Mouse (Mus musculus) urinary bladder, adult 2 months (tissue): ENCODE data around the gene Napepld. TPM values are rescaled to one million over a fixed set of nuclear protein-coding genes. Genes with fewer than 3 reads are reported as not detected.
A peak's percentile ranks its signal among the peaks of the same experiment; 100 is the strongest.
"Not testable (repeated sequence)": the region's sequence is repeated elsewhere in the genome, so short reads cannot be mapped to it uniquely, and the experiment has no call there.

Experiments
- DNase-seq: peaks from one replicate; pipeline ENCODE4 v3.0.0; 2022; ENCODE audit warnings: low spot score
- polyA plus RNA-seq: library from polyadenylated mRNA; depleted of rRNA; stranded (reverse); fragments of >200 nt; gene quantifications from 2 replicates; pipeline ENCODE4 v1.2.3, GENCODE M21; 2012; rRNA removed

Gene Napepld
- polyA plus RNA-seq, 1 experiment: 2.1 TPM

DNA sequence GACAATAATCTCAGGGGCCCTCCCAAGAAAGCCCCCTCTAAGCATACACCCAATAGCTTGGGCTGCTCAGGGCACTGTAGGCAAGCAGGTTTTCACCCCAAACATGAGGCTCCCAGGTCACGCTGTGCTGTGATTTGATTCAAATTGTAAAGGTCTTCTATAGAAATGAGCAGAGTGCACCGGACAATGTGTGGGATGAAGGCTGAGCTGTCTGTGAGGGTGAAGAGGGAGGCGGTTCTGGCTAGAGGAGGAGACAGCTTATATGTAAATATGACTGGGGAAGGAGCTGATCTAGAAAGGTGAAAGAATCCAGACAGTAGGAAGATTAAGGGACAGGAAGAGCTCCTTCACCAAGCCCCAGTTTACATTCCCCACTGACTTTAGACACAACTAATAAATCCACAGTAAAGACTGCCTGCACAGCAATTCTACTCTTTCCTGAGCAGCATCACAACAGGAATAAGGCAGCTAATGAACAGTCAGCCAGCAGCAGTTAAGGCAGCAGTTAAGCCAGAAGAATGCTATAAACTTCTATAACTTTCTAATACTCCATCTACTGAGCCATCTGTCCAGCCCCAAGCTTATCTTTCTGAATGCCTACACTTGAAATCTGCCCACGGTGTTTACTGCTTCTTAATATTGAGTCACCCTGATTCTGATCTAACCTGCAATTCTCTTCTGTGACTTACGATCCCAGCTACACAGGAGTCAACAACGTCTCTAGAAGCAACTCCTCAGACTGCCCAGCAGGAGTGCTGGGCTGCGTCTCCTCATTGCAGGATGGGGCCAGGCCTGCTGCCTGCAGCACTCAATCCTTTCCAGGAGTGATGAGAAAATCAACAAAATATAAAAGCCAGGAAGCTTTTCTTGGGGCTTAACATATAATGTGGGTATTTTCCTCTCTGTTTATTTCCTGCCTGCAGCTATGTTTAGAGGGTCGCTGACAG, 33.7 kb downstream of the Napepld start:
- no peak for DNase-seq

DNA sequence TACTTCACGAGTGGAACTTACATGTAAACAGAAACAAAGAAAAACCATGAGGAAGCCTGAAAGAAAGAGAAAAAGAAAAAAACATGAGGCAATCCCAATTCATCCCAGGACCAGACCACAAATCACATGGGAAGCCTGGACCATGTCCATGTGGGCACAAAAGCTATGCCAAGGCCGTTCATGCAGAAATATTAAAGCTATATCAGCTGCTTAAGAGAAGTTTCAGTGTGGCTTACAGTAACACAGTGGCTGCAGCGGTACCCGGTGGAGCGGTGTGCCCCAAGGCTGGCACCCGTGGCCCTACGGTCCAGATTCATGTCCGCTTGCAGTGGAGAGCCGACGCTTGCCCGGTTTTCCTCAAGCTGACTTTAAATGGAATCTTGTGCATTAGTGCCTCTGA, 38.1 kb downstream of the Napepld start:
- DNase-seq: no peak

DNA sequence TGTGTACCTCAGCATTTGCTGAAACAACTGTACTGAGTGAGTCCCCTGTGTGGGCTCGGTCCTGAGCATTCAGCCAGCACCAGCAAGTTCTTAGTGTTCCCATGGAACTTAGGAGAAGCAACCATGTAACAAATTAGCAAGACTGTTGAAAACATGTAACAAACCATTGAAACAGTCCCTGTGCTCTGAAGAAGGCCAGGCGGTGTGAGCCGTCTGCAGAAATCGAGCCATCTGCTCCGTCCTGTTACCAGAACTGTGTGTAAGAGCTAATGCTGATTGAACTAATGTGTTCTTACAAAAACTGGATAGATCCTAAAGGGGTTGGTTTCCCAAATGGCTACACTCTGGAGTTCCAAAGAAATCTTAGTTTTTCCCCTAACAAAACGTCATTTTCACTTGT, 40.3 kb downstream of the Napepld start:
- no peak for DNase-seq

DNA sequence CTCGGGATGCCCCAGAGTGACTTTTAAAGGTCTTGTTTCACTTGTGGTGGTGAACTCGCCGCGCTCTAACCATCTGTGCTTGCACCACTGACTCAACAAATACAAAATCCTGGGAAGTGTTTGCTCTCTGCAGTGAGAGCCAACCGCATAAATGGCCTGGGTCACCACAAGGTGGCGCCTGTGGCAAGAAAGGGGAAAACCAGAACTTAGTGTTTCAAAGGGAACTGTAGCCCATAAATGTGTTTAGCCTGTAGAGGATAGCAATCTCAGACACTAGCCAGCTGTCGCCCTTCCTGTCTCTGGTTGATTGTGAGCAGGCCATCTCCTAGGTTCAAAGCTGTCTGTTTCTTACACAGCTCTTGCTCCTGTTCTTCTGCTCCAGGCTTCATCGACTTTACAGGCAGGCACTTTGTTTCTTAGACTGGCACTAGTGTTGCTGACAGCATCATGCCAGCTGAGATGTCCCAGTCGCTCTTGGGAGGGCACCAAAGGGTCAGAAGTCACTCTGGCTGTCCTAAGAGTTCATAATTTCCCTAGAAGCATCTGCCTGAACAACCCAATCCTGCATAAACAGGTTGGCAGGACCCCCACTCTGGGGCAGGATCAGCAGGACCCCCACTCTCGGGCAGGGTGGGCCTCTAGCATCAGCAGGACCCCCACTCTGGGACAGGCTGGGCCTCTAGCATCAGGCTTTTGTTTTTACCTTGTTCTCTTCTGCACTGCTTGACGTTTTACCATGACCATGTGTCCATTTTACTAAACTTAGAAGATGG, 42.4 kb downstream of the Napepld start:
- peak; percentile 57 for DNase-seq

DNA sequence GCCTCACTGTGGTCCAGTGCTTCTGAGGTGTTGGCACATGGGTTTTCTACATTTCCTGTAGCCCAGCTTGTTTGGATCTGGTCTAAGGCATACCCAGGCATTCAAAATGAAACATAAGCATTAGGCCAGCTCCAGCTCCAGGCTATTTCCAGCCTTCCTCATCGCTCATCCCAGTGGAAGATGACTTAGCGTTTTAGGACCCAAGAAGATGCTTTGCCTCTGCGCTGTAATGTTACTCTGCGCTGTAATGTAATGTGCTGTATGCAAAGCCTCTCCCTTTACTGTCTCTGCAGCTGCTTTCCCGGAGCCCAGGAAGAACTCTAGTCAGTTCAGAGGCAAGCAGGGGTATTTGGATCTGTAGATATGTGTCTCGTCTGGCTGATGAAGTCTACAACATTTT, 43.2 kb downstream of the Napepld start:
- DNase-seq: no peak

DNA sequence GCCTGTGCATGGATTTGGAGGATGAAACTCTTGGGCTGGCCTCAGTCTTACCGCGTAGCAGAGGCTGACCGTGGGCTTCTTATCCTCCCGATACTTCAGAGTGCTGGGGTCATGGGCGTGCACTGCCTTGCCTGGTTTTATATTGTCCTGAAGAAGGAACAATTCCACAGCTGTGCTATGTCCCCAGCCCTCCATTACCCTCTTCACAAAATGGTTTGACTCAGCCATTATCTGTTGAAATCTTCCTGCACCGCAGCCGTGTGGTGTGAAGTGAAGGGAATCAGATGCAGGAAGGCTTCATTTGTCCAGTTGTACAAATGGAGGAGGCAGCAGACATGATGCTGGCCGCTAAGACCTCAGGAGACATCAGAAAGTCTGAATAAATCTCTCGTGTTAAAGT, 44.3 kb downstream of the Napepld start:
- DNase-seq: no peak

DNA sequence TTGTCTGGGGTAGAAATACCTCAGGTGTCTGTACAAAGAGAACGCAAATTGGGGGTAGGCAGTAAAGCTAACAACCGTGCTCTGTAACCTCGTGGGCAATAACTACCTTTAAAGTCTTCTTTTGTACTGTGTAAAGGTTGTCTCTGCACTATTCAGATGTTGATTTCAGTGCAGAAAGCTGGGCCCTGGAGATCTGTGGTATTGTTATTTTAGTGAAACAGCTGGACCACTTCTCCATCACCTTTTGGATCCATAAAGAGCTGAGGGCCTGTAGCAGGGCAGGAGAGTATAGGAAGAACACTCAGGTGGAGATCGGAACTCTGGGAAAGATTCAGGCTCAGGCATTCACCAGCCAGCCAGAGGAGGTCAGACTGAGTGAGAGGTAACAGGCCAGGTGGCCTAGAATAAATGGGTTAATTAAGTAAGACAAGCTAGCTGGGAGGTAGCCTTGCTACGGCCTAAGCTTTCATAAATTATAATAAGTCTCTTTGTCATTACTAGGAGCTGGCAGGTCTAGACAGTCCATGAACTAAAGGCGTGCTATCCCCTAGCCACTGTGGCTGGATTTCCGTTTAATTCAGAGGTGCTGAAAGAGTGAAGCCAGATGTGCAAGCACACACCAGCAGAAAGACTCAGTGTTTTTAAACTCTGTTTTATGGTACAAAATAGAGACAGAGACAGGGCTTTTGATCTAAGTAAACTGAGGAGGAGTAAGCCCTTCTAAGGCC, 49.1 kb downstream of the Napepld start:
- no peak for DNase-seq

DNA sequence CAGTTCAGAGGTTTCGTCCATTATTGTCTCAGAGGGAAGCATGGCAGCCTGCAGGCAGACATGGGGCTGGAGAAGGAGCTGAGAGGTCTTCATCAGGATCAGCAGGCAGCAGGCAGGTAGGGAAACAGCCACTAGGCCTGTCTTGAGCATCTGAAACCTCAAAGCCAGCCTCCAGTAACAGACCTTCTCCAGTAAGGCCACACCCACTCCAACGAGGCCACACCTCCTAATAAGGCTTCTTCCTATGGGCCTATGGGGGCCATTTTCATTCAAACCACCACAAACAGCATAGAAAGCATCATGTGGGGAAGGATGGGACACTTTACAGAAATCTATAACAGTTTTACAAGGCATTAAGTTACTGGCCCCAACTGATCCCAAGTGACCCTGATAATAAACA, 50.5 kb downstream of the Napepld start:
- no peak for DNase-seq

DNA sequence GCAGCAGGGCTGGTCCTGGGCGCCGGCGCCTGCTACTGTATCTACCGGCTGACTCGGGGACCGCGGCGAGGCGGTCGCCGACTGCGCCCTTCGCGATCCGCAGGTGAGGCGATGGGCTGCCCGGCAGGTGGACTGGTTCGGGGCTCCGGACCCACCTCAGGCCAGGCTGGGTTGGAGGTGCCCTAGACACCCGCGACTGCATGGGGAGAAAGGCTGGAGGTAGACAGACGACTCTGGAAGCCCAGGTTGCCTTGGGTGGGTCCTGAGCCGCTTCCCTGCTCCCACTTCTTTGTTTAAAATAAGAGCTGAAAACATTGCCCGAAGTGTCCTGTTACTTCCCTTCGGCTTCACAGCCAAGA, 55.1 kb downstream of the Napepld start:
- no peak for DNase-seq

DNA sequence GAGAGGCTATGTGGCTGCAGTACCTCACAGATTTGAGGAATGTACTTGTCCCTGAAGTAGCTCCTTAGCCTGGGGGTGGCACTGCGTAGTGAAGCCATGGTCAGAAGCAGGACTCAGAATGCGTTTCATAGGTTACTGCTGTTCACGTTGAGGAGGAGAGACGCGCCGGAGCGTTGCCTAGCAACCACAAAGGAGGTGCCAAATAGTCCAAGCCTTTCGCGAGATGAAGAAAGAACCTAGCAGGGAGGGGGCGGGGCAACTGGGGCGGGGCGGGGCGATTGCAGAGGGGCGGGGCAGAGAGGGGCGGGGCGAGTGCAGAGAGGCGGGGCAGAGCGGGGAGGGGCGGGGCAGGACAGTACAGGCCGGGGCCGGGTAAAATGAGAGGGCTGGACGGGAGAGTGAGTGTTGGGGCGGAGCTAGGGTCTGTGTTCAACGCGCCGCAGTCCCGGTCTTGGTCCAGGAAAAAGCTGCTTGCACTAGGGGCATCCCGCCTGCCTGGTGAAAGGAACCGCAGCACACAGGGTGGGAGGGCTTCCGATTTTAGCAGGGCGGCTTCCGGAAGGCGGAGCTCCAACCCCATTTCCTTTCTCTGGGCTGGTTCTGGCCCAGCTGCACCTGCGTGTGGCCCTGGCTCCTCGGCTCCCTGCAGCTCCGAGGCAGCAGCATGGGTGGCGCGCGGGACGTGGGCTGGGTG, 55.6 kb downstream of the Napepld start, which contains the start of the genes Fbxl13 and Armc10:
Fbxl13 (minus strand) TSS at position 196 of the 694 bp plus-strand sequence.
Armc10 (plus strand) TSS at position 375 of the 694 bp plus-strand sequence.
- peak; percentile 69 for DNase-seq

DNA sequence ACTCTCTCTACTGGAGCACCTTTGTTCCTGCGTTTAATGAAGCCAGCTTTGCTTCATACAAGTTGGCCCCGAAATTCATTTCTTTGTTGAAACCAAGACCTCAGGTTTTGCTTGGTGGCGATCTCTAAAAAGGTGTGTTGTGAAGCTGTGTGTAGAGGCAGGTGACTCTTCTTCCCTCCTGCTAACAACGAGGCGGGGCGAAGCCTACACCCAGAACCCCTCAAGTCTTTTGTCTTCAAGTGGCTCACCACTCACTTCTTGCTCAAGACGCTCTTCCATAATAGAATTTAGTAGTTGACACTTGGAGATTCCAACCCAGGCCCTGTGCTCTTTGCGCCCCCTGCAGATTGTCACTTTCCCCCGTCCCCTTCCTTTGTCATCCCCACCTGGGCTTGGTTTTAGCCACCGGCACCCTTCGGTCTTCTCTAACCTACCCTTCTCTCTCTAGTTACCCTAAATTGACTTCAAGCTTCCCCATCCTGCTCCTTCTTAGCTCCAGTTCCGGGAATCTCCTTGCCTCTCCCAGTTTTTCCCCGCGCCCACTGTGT, 56.2 kb downstream of the Napepld start:
- DNase-seq: no peak

DNA sequence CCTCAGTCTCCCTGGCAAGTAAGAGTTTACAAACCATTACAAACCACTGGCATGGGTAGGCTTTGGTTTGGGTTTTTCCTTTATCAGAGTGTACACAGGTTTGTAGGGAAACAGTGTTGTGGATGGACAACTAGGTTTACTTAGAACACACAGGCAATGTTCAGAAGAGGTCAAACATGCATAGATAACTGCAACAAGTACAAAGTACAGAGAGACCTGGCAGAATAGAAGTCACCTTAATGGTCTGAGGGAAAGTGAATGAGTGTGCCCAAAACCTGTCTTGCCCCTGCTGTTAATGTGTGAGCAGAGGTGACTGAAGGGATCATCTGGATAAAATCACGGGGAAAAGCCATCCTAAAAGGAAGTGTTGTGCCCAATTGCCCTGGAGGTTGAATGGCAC, 57.6 kb downstream of the Napepld start:
- no peak for DNase-seq

DNA sequence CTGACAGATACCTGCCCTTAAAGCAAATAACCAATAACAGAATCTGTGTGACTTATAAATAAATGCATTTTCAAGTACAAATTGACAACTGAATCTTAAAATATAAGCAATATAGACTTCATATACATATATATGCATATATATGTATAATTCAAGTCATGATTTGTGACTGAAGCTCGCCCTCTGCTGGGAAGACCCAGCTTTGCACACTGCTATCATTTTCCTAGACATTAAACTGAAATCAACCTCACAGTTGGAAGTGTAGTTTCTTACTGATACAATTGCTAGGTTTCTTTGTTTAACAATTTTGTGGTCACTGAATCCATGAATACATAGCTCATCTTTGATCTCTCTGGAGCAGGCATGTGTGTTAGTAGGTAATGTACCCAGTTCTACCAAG, 60.2 kb downstream of the Napepld start:
- DNase-seq: no peak

DNA sequence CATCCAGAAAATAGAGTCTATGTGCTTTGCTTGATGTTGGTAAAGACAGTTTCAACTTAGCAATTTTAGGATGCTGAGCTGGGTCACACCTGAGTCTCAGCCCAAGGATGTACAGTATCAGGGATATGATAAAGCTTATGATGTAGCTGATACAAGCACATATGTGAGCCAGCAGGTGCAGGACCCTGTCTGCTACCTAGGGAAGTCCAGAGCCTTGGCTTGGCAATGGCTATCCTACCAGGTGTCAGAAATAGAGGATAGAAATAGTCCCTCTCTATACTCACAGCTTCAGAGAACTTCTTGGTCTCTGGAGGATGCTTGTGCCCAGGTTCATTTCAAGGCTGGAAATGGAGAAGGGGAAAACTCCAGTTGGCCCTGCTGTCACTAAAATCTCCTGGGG, 75.3 kb downstream of the Napepld start:
- no peak for DNase-seq

DNA sequence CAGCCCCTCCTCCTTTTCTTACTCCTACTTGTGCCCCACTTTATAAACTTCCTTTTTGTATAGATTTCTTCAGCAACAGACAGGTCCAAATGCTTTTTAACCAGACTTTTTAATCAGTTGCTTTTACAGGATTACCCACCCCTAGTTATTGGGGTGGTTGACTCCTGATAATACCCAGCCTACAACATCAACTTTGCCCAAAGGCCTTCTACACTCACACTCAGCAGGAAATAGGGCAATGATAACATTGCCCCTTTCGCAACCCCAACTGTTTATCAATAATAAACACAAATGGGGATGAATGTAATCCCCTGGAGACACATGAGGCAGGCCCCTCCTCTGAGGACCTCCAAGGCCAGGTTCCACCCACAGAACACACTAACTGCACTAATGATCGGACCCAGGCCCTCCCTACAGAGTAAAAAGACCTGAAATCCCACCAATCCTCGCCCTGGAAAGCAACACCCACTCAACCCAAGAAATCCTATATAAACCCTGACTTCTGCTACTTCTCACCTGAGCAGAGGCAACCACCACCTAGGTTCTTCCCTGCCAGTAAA, 84.7 kb downstream of the Napepld start:
- no peak for DNase-seq

DNA sequence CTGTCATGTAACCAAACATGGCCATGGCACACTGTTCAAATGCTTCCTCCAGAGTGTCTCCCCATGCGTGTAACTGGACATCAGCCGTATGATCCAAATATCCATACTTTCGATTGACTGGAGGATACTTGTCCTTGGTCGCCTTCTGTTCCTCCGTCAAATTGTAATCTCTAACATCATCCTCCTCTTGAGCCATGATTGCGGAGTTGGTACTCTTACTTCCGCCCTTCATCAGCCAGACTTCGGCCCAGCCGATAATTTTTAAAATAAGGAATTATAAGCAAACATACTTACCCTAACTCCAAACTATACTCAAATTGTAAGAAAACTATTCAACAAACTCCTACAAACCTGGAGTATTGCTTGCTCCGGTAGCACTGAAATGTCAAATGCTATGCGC, 86.9 kb downstream of the Napepld start:
- not testable (repeated sequence) for DNase-seq

Other genes starting within 250 kb of the Napepld start
- gene Lrrc17, start 157.8 kb downstream of the Napepld start, polyA plus RNA-seq: 18.8 and 23.7 TPM in 2 replicates
- gene Fbxl13, start 55.8 kb downstream of the Napepld start, polyA plus RNA-seq: 1.7 and 1.8 TPM in 2 replicates
- 33.7 and 34.2 TPM in 2 replicates for gene Armc10, start 55.6 kb downstream of the Napepld start, polyA plus RNA-seq
- gene Pmpcb, start 35.7 kb upstream of the Napepld start, polyA plus RNA-seq: 63.3 and 68.0 TPM in 2 replicates
- 15.3 and 18.5 TPM in 2 replicates for gene Dnajc2, start 83.9 kb upstream of the Napepld start, polyA plus RNA-seq
- gene Psmc2, start 83.9 kb upstream of the Napepld start, polyA plus RNA-seq: 89.3 and 97.7 TPM in 2 replicates
- gene Slc26a5, start 164.2 kb upstream of the Napepld start, polyA plus RNA-seq: 0.22 TPM in 2 replicates